Mouse (Mus musculus): Measurements from ENCODE around the gene Aars2. TPM values are rescaled to one million over a fixed set of nuclear protein-coding genes. Genes with fewer than 3 reads are reported as not detected.

The Aars2 gene
- polyA plus RNA-seq, 1 experiment from 2014 or later = 19.4 TPM

DNA sequence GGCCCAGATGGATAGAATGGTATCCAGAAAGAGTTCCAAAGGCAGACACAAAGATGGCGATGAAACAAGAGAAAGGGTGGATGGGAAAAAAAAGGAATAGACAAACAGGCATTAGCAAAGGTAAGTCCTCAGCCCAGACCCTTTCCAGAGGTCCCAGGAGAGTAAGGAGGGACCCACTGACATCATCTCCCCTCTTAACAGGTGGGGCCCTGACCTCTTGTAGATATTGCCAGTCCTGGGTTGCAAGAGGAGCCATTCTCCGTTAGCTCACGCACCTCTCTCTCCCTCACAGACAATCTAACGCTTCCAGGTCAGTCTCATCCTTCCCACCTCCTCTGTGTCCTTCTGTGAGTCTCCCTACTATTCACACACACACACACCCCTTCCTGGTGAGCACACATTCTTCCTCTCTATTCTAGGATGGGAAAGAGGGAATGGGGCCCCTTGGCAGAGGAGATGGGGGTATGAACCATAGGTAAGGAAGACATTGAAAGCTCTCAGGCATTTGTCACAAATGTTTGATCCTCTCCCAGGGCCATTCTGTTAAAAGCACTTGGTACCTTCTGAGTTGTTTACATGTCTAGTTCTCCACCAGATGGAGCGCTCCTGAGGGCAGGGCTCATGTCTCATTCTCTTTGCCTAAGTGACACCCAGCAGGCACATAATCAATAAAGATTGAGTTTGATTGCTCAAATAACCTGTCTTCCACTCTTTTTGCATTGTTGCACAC is 41.0 kb downstream of the Aars2 start:
- ATAC-seq (replicated peaks; ENCODE audit: low FRiP score) = no peak
- Histone ChIP-seq H3K27me3 (replicated peaks; ENCODE audit: control insufficient read depth, insufficient read depth, low read length) (peaks cover 92% of the 10 kb centered on the region), H3K9ac (ENCODE audit: low read depth, low read length) (no peak overlapping the region), H3K9me3 (ENCODE audit: control insufficient read depth, low read length) (no peaks in the 10 kb centered on the region), H3K4me2 (no peak overlapping the region), H3K36me3 (ENCODE audit: control insufficient read depth, insufficient read depth, low read length) (no peaks in the 10 kb centered on the region), H3K4me3 (ENCODE audit: low read depth, low read length) (no peak overlapping the region), H3K4me1 (replicated peaks; ENCODE audit: control insufficient read depth, insufficient read depth, low read length) (peaks cover 22% of the 10 kb centered on the region), H3K27ac (ENCODE audit: low read depth, low read length) (no peak overlapping the region)
- 58% methylated on average over 5 of the region's 5 CpGs for WGBS
- no peak for DNase-seq (ENCODE audit: low spot score)

DNA sequence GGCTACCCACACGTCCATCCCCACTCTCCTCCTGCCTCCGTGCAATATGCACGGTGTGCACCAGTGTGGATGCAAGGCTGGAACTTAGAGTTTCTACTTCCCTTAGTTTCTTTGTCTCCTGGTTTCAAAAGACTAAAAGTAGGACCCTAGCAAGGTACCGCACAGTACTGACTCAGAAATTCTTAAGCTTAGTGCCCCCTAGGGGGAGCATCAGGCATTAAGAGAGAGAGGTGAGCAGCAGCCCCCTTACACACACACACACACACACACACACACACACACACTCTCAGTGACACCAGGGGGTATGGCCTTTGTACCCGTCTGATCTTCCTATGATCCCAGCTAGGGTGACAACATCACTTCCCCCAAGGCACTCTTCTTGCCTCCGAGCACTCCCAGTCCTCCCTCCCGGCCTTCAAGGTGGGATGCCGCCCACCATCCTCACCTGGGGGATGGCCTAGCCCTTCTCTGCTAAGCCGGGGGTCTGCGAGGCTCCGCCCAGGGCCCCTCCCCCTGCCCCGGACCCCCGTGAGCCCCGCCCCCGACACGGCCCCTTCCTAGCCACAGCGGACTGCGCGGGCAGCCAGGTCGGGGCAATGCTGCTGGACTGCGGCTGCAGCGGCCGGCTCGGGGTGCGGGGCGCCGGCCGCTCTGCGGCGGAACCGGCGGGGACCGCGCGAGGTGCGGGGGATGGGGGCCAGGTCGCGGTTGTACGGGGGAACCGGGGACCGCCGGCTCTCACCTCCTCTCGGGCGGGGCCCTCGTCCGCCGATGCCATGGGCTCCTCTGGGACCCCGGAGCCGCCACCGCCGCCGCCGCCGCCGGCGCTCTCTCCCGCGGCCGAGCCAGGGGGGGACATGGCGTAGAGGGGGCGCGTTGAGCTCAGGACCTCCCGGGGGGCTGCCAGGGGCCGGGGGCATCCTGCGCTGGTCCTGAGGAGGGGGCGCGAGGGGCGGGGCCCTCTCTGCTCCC is 42.2 kb downstream of the Aars2 start:
- H3K9ac ChIP-seq (ENCODE audit: low read depth, low read length) = peak overlapping the region; percentile 57

DNA sequence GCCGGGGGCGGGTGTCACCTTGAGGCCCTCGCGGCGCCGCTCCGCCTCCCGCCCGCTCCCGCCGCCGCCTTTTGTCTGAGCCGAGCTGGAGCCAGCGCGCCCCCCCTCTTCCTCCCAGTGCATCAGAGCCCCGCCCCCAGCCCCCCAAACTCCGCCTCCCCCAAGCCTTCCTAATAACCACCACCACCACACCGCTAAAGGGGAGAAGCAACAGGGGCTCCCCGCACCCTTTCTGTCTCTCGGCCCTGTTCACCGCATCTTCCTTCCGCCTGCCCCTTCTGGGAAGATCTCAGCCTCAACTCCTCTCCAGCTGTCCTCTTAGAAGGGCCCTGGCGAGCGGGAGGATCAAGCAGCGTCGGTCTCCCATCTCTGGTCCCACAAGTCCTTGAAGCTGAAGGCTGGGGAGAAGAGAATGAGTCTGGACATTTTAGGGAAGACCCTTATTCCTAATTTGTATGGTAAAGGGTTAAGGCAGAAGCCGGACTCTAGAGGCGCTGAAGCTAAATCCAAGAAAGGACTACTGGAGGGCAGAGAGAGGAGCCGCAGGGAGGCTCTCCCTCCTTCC is 43.1 kb downstream of the Aars2 start, which contains the start of gene Tmem151b:
Gene Tmem151b, minus strand, starts transcription at position 61 of the 565 bp plus-strand sequence.
- Histone ChIP-seq H3K27me3 (replicated peaks; ENCODE audit: control insufficient read depth, insufficient read depth, low read length) (peaks cover 72% of the 10 kb centered on the region), H3K4me1 (replicated peaks; ENCODE audit: control insufficient read depth, insufficient read depth, low read length) (peaks cover 19% of the 10 kb centered on the region), H3K9me3 (ENCODE audit: control insufficient read depth, low read length) (no peaks in the 10 kb centered on the region), H3K9ac (ENCODE audit: low read depth, low read length) (peak within 1 kb of the TSS; percentile 57), H3K4me2 (peak within 1 kb of the TSS; percentile 92), H3K4me3 (ENCODE audit: low read depth, low read length) (peak within 1 kb of the TSS; percentile 65), H3K27ac (ENCODE audit: low read depth, low read length) (no peak within 1 kb of the TSS), H3K36me3 (ENCODE audit: control insufficient read depth, insufficient read depth, low read length) (no peaks in the 10 kb centered on the region)
- ATAC-seq (replicated peaks; ENCODE audit: low FRiP score) (no peak), DNase-seq (ENCODE audit: low spot score) (no peak)
- WGBS = 2% methylated on average over 20 of the region's 29 CpGs

More for the DNA sequence above, 42.2 kb downstream of the Aars2 start:
- DNase-seq (ENCODE audit: low spot score) (no peak), ATAC-seq (replicated peaks; ENCODE audit: low FRiP score) (no peak)
- peak overlapping the region; percentile 92 for H3K4me2 ChIP-seq
- no peaks in the 10 kb centered on the region for H3K9me3 ChIP-seq (ENCODE audit: control insufficient read depth, low read length)
- H3K4me3 ChIP-seq (ENCODE audit: low read depth, low read length) = peak overlapping the region; percentile 65
- 3% methylated on average over 53 of the region's 68 CpGs for WGBS
- H3K4me1 ChIP-seq (replicated peaks; ENCODE audit: control insufficient read depth, insufficient read depth, low read length) = peaks cover 22% of the 10 kb centered on the region
- H3K36me3 ChIP-seq (ENCODE audit: control insufficient read depth, insufficient read depth, low read length) = no peaks in the 10 kb centered on the region
- no peak overlapping the region for H3K27ac ChIP-seq (ENCODE audit: low read depth, low read length)
- peaks cover 80% of the 10 kb centered on the region for H3K27me3 ChIP-seq (replicated peaks; ENCODE audit: control insufficient read depth, insufficient read depth, low read length)

DNA sequence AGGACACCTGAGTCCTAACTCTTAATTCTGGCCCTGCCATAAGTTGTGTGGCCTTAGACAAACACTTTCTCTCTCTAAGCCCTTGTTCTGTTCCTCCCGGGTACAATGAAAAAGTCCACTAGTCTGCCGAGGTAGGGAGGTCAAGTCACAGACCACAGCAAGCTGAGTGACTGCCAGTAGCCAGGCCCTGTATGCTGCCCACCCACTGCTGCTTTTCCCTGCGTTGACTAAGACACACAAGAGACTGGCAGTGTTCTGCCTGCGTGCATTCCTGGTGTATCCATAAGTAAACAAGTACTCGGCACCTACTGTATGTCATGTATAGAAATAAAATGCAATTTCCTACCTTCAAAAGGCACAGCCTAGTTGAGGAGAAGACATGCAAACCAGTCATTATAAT is 43.6 kb downstream of the Aars2 start:
- ATAC-seq (replicated peaks; ENCODE audit: low FRiP score) (no peak), DNase-seq (ENCODE audit: low spot score) (no peak)
- Histone ChIP-seq H3K9me3 (ENCODE audit: control insufficient read depth, low read length) (no peaks in the 10 kb centered on the region), H3K4me2 (peak overlapping the region; percentile 19; the same call in 1 of the 2 replicates), H3K27ac (ENCODE audit: low read depth, low read length) (no peak overlapping the region), H3K36me3 (ENCODE audit: control insufficient read depth, insufficient read depth, low read length) (no peaks in the 10 kb centered on the region), H3K4me3 (ENCODE audit: low read depth, low read length) (no peak overlapping the region; the same call in 1 of the 2 replicates), H3K4me1 (replicated peaks; ENCODE audit: control insufficient read depth, insufficient read depth, low read length) (peaks cover 19% of the 10 kb centered on the region), H3K9ac (ENCODE audit: low read depth, low read length) (no peak overlapping the region), H3K27me3 (replicated peaks; ENCODE audit: control insufficient read depth, insufficient read depth, low read length) (peaks cover 66% of the 10 kb centered on the region)
- WGBS = 39% methylated on average over 5 of the region's 5 CpGs

DNA sequence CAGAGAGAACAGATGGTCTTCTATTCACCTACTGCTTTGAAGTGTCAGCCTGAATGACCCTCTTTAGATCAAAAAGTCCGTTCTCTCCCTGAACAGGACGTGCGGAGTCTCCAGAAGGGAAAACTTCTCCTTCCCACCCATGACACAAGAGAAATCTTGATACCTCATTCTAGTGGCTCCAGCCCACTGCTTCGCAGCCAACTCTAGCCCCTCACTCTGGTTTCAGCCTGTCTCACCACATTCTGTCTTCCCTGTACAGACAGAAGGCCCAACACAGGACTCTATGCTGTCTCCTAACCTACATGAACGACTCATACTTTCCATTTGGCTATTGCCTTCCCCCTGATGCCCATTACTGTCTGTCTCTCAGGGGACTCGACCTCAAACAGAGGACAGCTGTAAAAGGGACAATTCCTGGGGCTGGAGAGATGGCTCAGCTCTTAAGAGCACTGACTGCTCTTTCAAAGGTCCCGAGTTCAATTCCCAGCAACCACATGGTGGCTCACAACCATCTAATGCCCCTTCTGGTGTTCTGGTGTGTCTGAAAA is 44.7 kb downstream of the Aars2 start:
- Histone ChIP-seq H3K27ac (ENCODE audit: low read depth, low read length) (no peak overlapping the region), H3K27me3 (replicated peaks; ENCODE audit: control insufficient read depth, insufficient read depth, low read length) (peaks cover 55% of the 10 kb centered on the region), H3K4me1 (replicated peaks; ENCODE audit: control insufficient read depth, insufficient read depth, low read length) (peaks cover 24% of the 10 kb centered on the region), H3K36me3 (ENCODE audit: control insufficient read depth, insufficient read depth, low read length) (no peaks in the 10 kb centered on the region), H3K4me3 (ENCODE audit: low read depth, low read length) (no peak overlapping the region), H3K9ac (ENCODE audit: low read depth, low read length) (no peak overlapping the region), H3K4me2 (no peak overlapping the region), H3K9me3 (ENCODE audit: control insufficient read depth, low read length) (no peaks in the 10 kb centered on the region)
- ATAC-seq (replicated peaks; ENCODE audit: low FRiP score) = no peak
- no peak for DNase-seq (ENCODE audit: low spot score)
- WGBS = 53% methylated on average over 7 of the region's 7 CpGs

DNA sequence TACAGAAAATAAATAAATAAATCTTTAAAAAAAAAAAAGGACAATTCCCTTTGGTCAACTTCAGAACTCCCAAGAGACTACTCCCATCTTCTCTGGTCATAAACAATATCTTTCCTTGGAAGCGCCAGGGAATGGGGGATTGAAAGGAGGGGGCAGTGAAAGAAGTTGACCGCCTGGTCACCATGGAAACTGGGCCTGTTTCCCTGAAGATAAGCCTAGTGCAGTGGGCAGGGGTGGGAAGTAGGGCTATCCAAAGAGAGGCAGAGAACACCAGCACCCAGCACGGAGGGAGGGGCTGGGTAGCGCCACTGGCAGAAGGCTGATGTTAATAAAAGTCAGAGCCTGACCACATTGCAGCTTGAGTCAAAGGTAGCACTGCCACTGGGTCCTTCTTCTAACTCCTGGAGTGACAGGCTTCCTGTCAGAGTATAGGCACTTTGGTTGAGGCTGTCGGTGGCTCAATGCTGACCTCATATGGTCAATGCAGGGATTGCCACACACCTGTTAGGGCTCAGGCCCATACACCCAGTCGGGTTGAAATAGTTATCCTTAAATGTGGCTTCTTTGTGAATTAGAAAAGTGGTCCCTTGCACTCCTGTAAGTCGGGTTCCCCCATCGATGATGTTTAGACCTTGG is 45.3 kb downstream of the Aars2 start:
- Histone ChIP-seq H3K27ac (ENCODE audit: low read depth, low read length) (no peak overlapping the region), H3K36me3 (ENCODE audit: control insufficient read depth, insufficient read depth, low read length) (no peaks in the 10 kb centered on the region), H3K9ac (ENCODE audit: low read depth, low read length) (no peak overlapping the region), H3K27me3 (replicated peaks; ENCODE audit: control insufficient read depth, insufficient read depth, low read length) (peaks cover 54% of the 10 kb centered on the region), H3K4me3 (ENCODE audit: low read depth, low read length) (no peak overlapping the region), H3K4me2 (no peak overlapping the region), H3K4me1 (replicated peaks; ENCODE audit: control insufficient read depth, insufficient read depth, low read length) (peaks cover 26% of the 10 kb centered on the region), H3K9me3 (ENCODE audit: control insufficient read depth, low read length) (no peaks in the 10 kb centered on the region)
- DNase-seq (ENCODE audit: low spot score) (no peak), ATAC-seq (replicated peaks; ENCODE audit: low FRiP score) (peak; percentile 46; the same call in 1 of the 2 replicates)
- 2% methylated on average over 8 of the region's 8 CpGs for WGBS

DNA sequence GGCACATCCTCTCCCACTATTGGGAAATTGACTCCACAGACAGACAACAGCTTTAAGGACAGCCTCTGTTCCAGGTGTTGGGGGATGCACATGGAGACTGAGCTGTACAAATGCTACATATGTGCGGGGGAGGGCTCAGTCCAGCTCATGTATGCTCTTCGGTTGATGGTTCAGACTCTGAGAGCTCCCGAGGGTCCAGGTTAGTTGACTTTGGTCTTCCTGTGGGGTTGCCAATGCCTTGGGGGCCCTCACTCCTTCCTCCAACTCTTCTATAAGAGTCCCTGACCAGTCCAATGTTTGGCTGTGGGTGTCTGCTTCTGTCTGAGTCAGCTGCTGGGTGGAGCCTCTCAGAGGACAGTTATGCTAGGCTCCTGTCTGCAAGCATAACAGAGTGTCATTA is 46.4 kb downstream of the Aars2 start:
- no peak for ATAC-seq (replicated peaks; ENCODE audit: low FRiP score)
- peaks cover 50% of the 10 kb centered on the region for H3K27me3 ChIP-seq (replicated peaks; ENCODE audit: control insufficient read depth, insufficient read depth, low read length)
- no peak overlapping the region for H3K4me2 ChIP-seq
- H3K27ac ChIP-seq (ENCODE audit: low read depth, low read length) = no peak overlapping the region
- H3K4me1 ChIP-seq (replicated peaks; ENCODE audit: control insufficient read depth, insufficient read depth, low read length) = peaks cover 26% of the 10 kb centered on the region
- DNase-seq (ENCODE audit: low spot score) = no peak
- no peak overlapping the region for H3K4me3 ChIP-seq (ENCODE audit: low read depth, low read length)
- no peaks in the 10 kb centered on the region for H3K36me3 ChIP-seq (ENCODE audit: control insufficient read depth, insufficient read depth, low read length)
- no peak overlapping the region for H3K9ac ChIP-seq (ENCODE audit: low read depth, low read length)
- 79% methylated on average over 3 of the region's 3 CpGs for WGBS
- H3K9me3 ChIP-seq (ENCODE audit: control insufficient read depth, low read length) = no peaks in the 10 kb centered on the region

DNA sequence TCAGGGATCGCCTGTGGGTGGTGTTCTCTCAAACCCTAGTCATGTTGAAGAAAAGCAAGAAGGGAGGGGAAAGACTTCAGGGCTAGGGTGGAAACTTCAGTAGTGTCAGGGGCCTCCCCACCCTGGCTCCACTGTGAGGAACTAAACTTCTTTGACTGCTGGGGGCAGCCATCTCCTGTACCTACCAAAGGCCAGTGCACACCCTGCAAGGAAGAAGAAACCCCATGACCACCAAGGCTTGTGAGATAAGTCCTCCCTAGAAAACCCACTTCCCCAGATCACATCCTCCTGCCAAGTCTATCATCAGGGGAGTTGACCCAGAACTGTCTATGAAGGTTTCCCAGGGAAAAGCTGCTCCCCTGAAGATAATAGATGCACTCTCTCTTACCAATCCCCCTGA is 47.8 kb downstream of the Aars2 start:
- DNase-seq (ENCODE audit: low spot score) (no peak), ATAC-seq (replicated peaks; ENCODE audit: low FRiP score) (no peak)
- Histone ChIP-seq H3K9ac (ENCODE audit: low read depth, low read length) (no peak overlapping the region), H3K36me3 (ENCODE audit: control insufficient read depth, insufficient read depth, low read length) (no peaks in the 10 kb centered on the region), H3K4me1 (replicated peaks; ENCODE audit: control insufficient read depth, insufficient read depth, low read length) (peaks cover 18% of the 10 kb centered on the region), H3K9me3 (ENCODE audit: control insufficient read depth, low read length) (no peaks in the 10 kb centered on the region), H3K27ac (ENCODE audit: low read depth, low read length) (no peak overlapping the region), H3K4me2 (no peak overlapping the region), H3K27me3 (replicated peaks; ENCODE audit: control insufficient read depth, insufficient read depth, low read length) (peaks cover 36% of the 10 kb centered on the region), H3K4me3 (ENCODE audit: low read depth, low read length) (no peak overlapping the region)
- WGBS = 42% methylated on average over 1 of the region's 1 CpGs
